Mouse (Mus musculus): ENCODE data around the gene Olfr152. TPM values are rescaled to one million over a fixed set of nuclear protein-coding genes. Genes with fewer than 3 reads are reported as not detected.

The Olfr152 gene
- polyA plus RNA-seq (2016; fragmentation: Nextera tagmentation; extraction: Ambion mirVana) = not detected in 2 replicates

GRCm38 (mm10) chr2:87779183-87779582, at the start of gene Olfr152:
TSS of gene Olfr152 (plus strand) at chr2:87779483.
- WGBS = 76% methylated on average over 4 of the region's 4 CpGs
- H3K4me3 ChIP-seq = no peak within 1 kb of the TSS
- H3K9me3 ChIP-seq (replicated peaks) = no peaks in the 10 kb centered on the region
- H3K27ac ChIP-seq (ENCODE audit: poor library complexity, severe bottlenecking) = no peak within 1 kb of the TSS
- no peaks in the 10 kb centered on the region for H3K4me1 ChIP-seq (replicated peaks)
- ATAC-seq (ENCODE audit: insufficient number of reproducible peaks, low FRiP score) = no peak
- no peak within 1 kb of the TSS for H3K4me2 ChIP-seq
- H3K36me3 ChIP-seq = no peaks in the 10 kb centered on the region
- no peaks in the 10 kb centered on the region for H3K27me3 ChIP-seq (replicated peaks)
- no peak within 1 kb of the TSS for H3K9ac ChIP-seq

- ATAC-seq (ENCODE audit: insufficient number of reproducible peaks, low FRiP score) = no peak
- Histone ChIP-seq H3K4me1 (replicated peaks) (no peaks in the 10 kb centered on the region), H3K4me2 (no peak within 1 kb of the TSS), H3K4me3 (no peak within 1 kb of the TSS), H3K9ac (no peak within 1 kb of the TSS), H3K9me3 (replicated peaks) (no peaks in the 10 kb centered on the region), H3K27ac (ENCODE audit: poor library complexity, severe bottlenecking) (no peak within 1 kb of the TSS), H3K27me3 (replicated peaks) (no peaks in the 10 kb centered on the region), H3K36me3 (no peaks in the 10 kb centered on the region)
- 71% methylated on average over 1 of the region's 1 CpGs for WGBS
These were observed 39.4 kb upstream of the Olfr152 start, which contains the start of gene Olfr1138 for GRCm38 (mm10) chr2:87739878-87740277. TSS of gene Olfr1138 (minus strand) at chr2:87739978.

GRCm38 (mm10) chr2:87743452-87743851, 35.8 kb upstream of the Olfr152 start, which contains the start of gene Olfr1140:
TSS of gene Olfr1140 (plus strand) at chr2:87743752.
- no peaks in the 10 kb centered on the region for H3K9me3 ChIP-seq (replicated peaks)
- H3K4me3 ChIP-seq = no peak within 1 kb of the TSS
- H3K27ac ChIP-seq (ENCODE audit: poor library complexity, severe bottlenecking) = no peak within 1 kb of the TSS
- 72% methylated on average over 3 of the region's 3 CpGs for WGBS
- H3K9ac ChIP-seq = no peak within 1 kb of the TSS
- no peak for ATAC-seq (ENCODE audit: insufficient number of reproducible peaks, low FRiP score)
- no peaks in the 10 kb centered on the region for H3K36me3 ChIP-seq
- H3K27me3 ChIP-seq (replicated peaks) = no peaks in the 10 kb centered on the region
- no peak within 1 kb of the TSS for H3K4me2 ChIP-seq
- H3K4me1 ChIP-seq (replicated peaks) = no peaks in the 10 kb centered on the region

GRCm38 (mm10) chr2:87753891-87754290, 25.4 kb upstream of the Olfr152 start, which contains the start of gene Olfr1141:
TSS of gene Olfr1141 (minus strand) at chr2:87753991.
- Histone ChIP-seq H3K27ac (ENCODE audit: poor library complexity, severe bottlenecking) (no peak within 1 kb of the TSS), H3K4me3 (no peak within 1 kb of the TSS), H3K27me3 (replicated peaks) (no peaks in the 10 kb centered on the region), H3K9me3 (replicated peaks) (no peaks in the 10 kb centered on the region), H3K4me2 (no peak within 1 kb of the TSS), H3K36me3 (no peaks in the 10 kb centered on the region), H3K4me1 (replicated peaks) (no peaks in the 10 kb centered on the region), H3K9ac (no peak within 1 kb of the TSS)
- 76% methylated on average over 1 of the region's 1 CpGs for WGBS
- ATAC-seq (ENCODE audit: insufficient number of reproducible peaks, low FRiP score) = no peak

- Histone ChIP-seq H3K27me3 (replicated peaks) (no peaks in the 10 kb centered on the region), H3K9ac (no peak overlapping the region)
- 53% methylated on average over 1 of the region's 1 CpGs for WGBS
These were observed 3.1 kb upstream of the Olfr152 start for GRCm38 (mm10) chr2:87776143-87776542.

GRCm38 (mm10) chr2:87800292-87800691, 21.0 kb downstream of the Olfr152 start, which contains the start of gene Olfr1143:
TSS of gene Olfr1143 (plus strand) at chr2:87800592.
- H3K9me3 ChIP-seq (replicated peaks) = 0 out of 2 replicates have a peak, but pooled peaks cover 3% of the 10 kb centered on the region
- no peak for ATAC-seq (ENCODE audit: insufficient number of reproducible peaks, low FRiP score)

More at GRCm38 (mm10) chr2:87776143-87776542, 3.1 kb upstream of the Olfr152 start:
- Histone ChIP-seq H3K4me1 (replicated peaks) (no peaks in the 10 kb centered on the region), H3K36me3 (no peaks in the 10 kb centered on the region), H3K4me2 (no peak overlapping the region), H3K27ac (ENCODE audit: poor library complexity, severe bottlenecking) (no peak overlapping the region), H3K9me3 (replicated peaks) (no peaks in the 10 kb centered on the region), H3K4me3 (no peak overlapping the region)
- no peak for ATAC-seq (ENCODE audit: insufficient number of reproducible peaks, low FRiP score)

GRCm38 (mm10) chr2:87809522-87809921, 30.2 kb downstream of the Olfr152 start, which contains the start of gene Olfr1145:
TSS of gene Olfr1145 (plus strand) at chr2:87809822.
- H3K9me3 ChIP-seq (replicated peaks) = 0 out of 2 replicates have a peak, but pooled peaks cover 3% of the 10 kb centered on the region
- no peaks in the 10 kb centered on the region for H3K27me3 ChIP-seq (replicated peaks)
- no peak for ATAC-seq (ENCODE audit: insufficient number of reproducible peaks, low FRiP score)
- no peak within 1 kb of the TSS for H3K4me2 ChIP-seq
- no peak within 1 kb of the TSS for H3K27ac ChIP-seq (ENCODE audit: poor library complexity, severe bottlenecking)
- no peak within 1 kb of the TSS for H3K9ac ChIP-seq
- WGBS = 63% methylated on average over 1 of the region's 1 CpGs
- no peak within 1 kb of the TSS for H3K4me3 ChIP-seq
- H3K4me1 ChIP-seq (replicated peaks) = no peaks in the 10 kb centered on the region
- H3K36me3 ChIP-seq = no peaks in the 10 kb centered on the region

More at GRCm38 (mm10) chr2:87800292-87800691, 21.0 kb downstream of the Olfr152 start, which contains the start of gene Olfr1143:
- no peaks in the 10 kb centered on the region for H3K27me3 ChIP-seq (replicated peaks)
- no peak within 1 kb of the TSS for H3K4me2 ChIP-seq
- no peaks in the 10 kb centered on the region for H3K4me1 ChIP-seq (replicated peaks)
- no peaks in the 10 kb centered on the region for H3K36me3 ChIP-seq
- no peak within 1 kb of the TSS for H3K9ac ChIP-seq
- no peak within 1 kb of the TSS for H3K27ac ChIP-seq (ENCODE audit: poor library complexity, severe bottlenecking)
- no peak within 1 kb of the TSS for H3K4me3 ChIP-seq

- H3K36me3 ChIP-seq = no peaks in the 10 kb centered on the region
- H3K4me2 ChIP-seq = no peak within 1 kb of the TSS
- H3K4me1 ChIP-seq (replicated peaks) = no peaks in the 10 kb centered on the region
- no peak for ATAC-seq (ENCODE audit: insufficient number of reproducible peaks, low FRiP score)
- H3K9ac ChIP-seq = no peak within 1 kb of the TSS
- whole genome bisulfite sequencing = 79% methylated on average over 1 of the region's 1 CpGs
- H3K27me3 ChIP-seq (replicated peaks) = no peaks in the 10 kb centered on the region
- no peak within 1 kb of the TSS for H3K27ac ChIP-seq (ENCODE audit: poor library complexity, severe bottlenecking)
- no peaks in the 10 kb centered on the region for H3K9me3 ChIP-seq (replicated peaks)
- H3K4me3 ChIP-seq = no peak within 1 kb of the TSS
These were observed 51.0 kb downstream of the Olfr152 start, which contains the start of gene Olfr1148 for GRCm38 (mm10) chr2:87830233-87830632. TSS of gene Olfr1148 (plus strand) at chr2:87830533.

Other genes with a start within 250 kb of the Olfr152 start
- gene Olfr153, start 247.7 kb upstream of the Olfr152 start, polyA plus RNA-seq (2016; fragmentation: Nextera tagmentation; extraction: Ambion mirVana) = not detected in 2 replicates
- gene Olfr1128, start 233.9 kb upstream of the Olfr152 start, polyA plus RNA-seq (2016; fragmentation: Nextera tagmentation; extraction: Ambion mirVana) = not detected in 2 replicates
- gene Olfr1129, start 205.6 kb upstream of the Olfr152 start, polyA plus RNA-seq (2016; fragmentation: Nextera tagmentation; extraction: Ambion mirVana) = not detected in 2 replicates
- gene Olfr1130, start 173.3 kb upstream of the Olfr152 start, polyA plus RNA-seq (2016; fragmentation: Nextera tagmentation; extraction: Ambion mirVana) = not detected in 2 replicates
- gene Olfr1131, start 152.4 kb upstream of the Olfr152 start, polyA plus RNA-seq (2016; fragmentation: Nextera tagmentation; extraction: Ambion mirVana) = not detected in 2 replicates
- gene Olfr1132, start 141.9 kb upstream of the Olfr152 start, polyA plus RNA-seq (2016; fragmentation: Nextera tagmentation; extraction: Ambion mirVana) = not detected in 2 replicates
- not detected in 2 replicates for gene Olfr1133, start 132.1 kb upstream of the Olfr152 start, polyA plus RNA-seq (2016; fragmentation: Nextera tagmentation; extraction: Ambion mirVana)
- gene Olfr1134, start 121.0 kb upstream of the Olfr152 start, polyA plus RNA-seq (2016; fragmentation: Nextera tagmentation; extraction: Ambion mirVana) = not detected in 2 replicates
- not detected in 2 replicates for gene Olfr1135, start 105.8 kb upstream of the Olfr152 start, polyA plus RNA-seq (2016; fragmentation: Nextera tagmentation; extraction: Ambion mirVana)
- gene Olfr1136, start 85.5 kb upstream of the Olfr152 start, polyA plus RNA-seq (2016; fragmentation: Nextera tagmentation; extraction: Ambion mirVana) = not detected in 2 replicates
- gene Olfr1137, start 66.3 kb upstream of the Olfr152 start, polyA plus RNA-seq (2016; fragmentation: Nextera tagmentation; extraction: Ambion mirVana) = not detected in 2 replicates
- gene Olfr1138, start 39.5 kb upstream of the Olfr152 start, polyA plus RNA-seq (2016; fragmentation: Nextera tagmentation; extraction: Ambion mirVana) = not detected in 2 replicates
- gene Olfr1140, start 35.7 kb upstream of the Olfr152 start, polyA plus RNA-seq (2016; fragmentation: Nextera tagmentation; extraction: Ambion mirVana) = not detected in 2 replicates
- gene Olfr1141, start 25.5 kb upstream of the Olfr152 start, polyA plus RNA-seq (2016; fragmentation: Nextera tagmentation; extraction: Ambion mirVana) = not detected in 2 replicates
- not detected in 2 replicates for gene Olfr1143, start 21.1 kb downstream of the Olfr152 start, polyA plus RNA-seq (2016; fragmentation: Nextera tagmentation; extraction: Ambion mirVana)
- not detected in 2 replicates for gene Olfr1145, start 30.3 kb downstream of the Olfr152 start, polyA plus RNA-seq (2016; fragmentation: Nextera tagmentation; extraction: Ambion mirVana)
- not detected in 2 replicates for gene Olfr1148, start 51.0 kb downstream of the Olfr152 start, polyA plus RNA-seq (2016; fragmentation: Nextera tagmentation; extraction: Ambion mirVana)
- gene Olfr1150-ps1, start 64.5 kb downstream of the Olfr152 start, polyA plus RNA-seq (2016; fragmentation: Nextera tagmentation; extraction: Ambion mirVana) = not detected in 2 replicates
- gene Olfr1151, start 76.4 kb downstream of the Olfr152 start, polyA plus RNA-seq (2016; fragmentation: Nextera tagmentation; extraction: Ambion mirVana) = not detected in 2 replicates
- not detected in 2 replicates for gene Olfr1152, start 87.0 kb downstream of the Olfr152 start, polyA plus RNA-seq (2016; fragmentation: Nextera tagmentation; extraction: Ambion mirVana)
- gene Olfr1153, start 115.5 kb downstream of the Olfr152 start, polyA plus RNA-seq (2016; fragmentation: Nextera tagmentation; extraction: Ambion mirVana) = not detected in 2 replicates
- not detected in 2 replicates for gene Olfr1154, start 125.7 kb downstream of the Olfr152 start, polyA plus RNA-seq (2016; fragmentation: Nextera tagmentation; extraction: Ambion mirVana)
- gene Olfr1155, start 165.7 kb downstream of the Olfr152 start, polyA plus RNA-seq (2016; fragmentation: Nextera tagmentation; extraction: Ambion mirVana) = not detected in 2 replicates
- not detected in 2 replicates for gene Olfr1156, start 173.6 kb downstream of the Olfr152 start, polyA plus RNA-seq (2016; fragmentation: Nextera tagmentation; extraction: Ambion mirVana)
- gene Olfr1157, start 188.8 kb downstream of the Olfr152 start, polyA plus RNA-seq (2016; fragmentation: Nextera tagmentation; extraction: Ambion mirVana) = not detected in 2 replicates
- gene Olfr74, start 195.2 kb downstream of the Olfr152 start, polyA plus RNA-seq (2016; fragmentation: Nextera tagmentation; extraction: Ambion mirVana) = not detected in 2 replicates
- not detected in 2 replicates for gene Olfr1158, start 210.6 kb downstream of the Olfr152 start, polyA plus RNA-seq (2016; fragmentation: Nextera tagmentation; extraction: Ambion mirVana)
- gene Olfr1160, start 228.8 kb downstream of the Olfr152 start, polyA plus RNA-seq (2016; fragmentation: Nextera tagmentation; extraction: Ambion mirVana) = not detected in 2 replicates
- gene Olfr1161, start 243.3 kb downstream of the Olfr152 start, polyA plus RNA-seq (2016; fragmentation: Nextera tagmentation; extraction: Ambion mirVana) = not detected in 2 replicates